Mouse (Mus musculus) myocyte (in vitro differentiated cells): ENCODE results near the gene Otop2. TPM values are rescaled to one million over a fixed set of nuclear protein-coding genes. Genes with fewer than 3 reads are reported as not detected.
A peak's percentile ranks its signal among the peaks of the same experiment; 100 is the strongest.

Source experiments
- H3K27me3 ChIP-seq: one replicate; pipeline ENCODE4 v1.6.1; 2011; ENCODE audit not compliant: control insufficient read depth, insufficient read depth, insufficient read length
- H3K36me3 ChIP-seq: one replicate; pipeline ENCODE4 v1.6.1; 2011; ENCODE audit not compliant: control insufficient read depth, insufficient read depth
- H3K4me2 ChIP-seq: one replicate; pipeline ENCODE4 v1.6.1; 2011; ENCODE audit warnings: low read depth, control low read depth
- H3K4me3 ChIP-seq: one replicate; pipeline ENCODE4 v1.5.1; 2011; ENCODE audit warnings: mild to moderate bottlenecking, control low read depth, moderate library complexity
- H3K79me2 ChIP-seq: one replicate; pipeline ENCODE4 v1.6.1; 2011; ENCODE audit not compliant: control insufficient read depth, insufficient read depth
- H3ac ChIP-seq: one replicate; pipeline ENCODE4 v1.6.1; 2011; ENCODE audit not compliant: control insufficient read depth, insufficient read length
- CEBPB ChIP-seq: IDR thresholded peaks from 2 replicates; pipeline ENCODE4 v1.6.1; 2011; ENCODE audit warnings: mild to moderate bottlenecking, moderate library complexity; ENCODE audit not compliant: poor library complexity, insufficient read depth, severe bottlenecking
- E2F4 ChIP-seq: IDR thresholded peaks from one replicate; pipeline ENCODE4 v1.6.1; 2011; ENCODE audit warnings: mild to moderate bottlenecking, control low read depth, moderate library complexity; ENCODE audit not compliant: insufficient read depth
- MAX ChIP-seq: IDR thresholded peaks from one replicate; pipeline ENCODE4 v1.6.1; 2011; ENCODE audit warnings: low read depth, mild to moderate bottlenecking, control low read depth
- MYOD1 ChIP-seq, 3 experiments: IDR thresholded peaks; one replicate each; pipeline ENCODE4 v1.6.1; 2011; ENCODE audit warnings: control low read depth in 2 of 3, low read depth in 2 of 3, mild to moderate bottlenecking in 2 of 3, moderate library complexity in 1 of 3; ENCODE audit not compliant: insufficient read length in 2 of 3, control insufficient read depth in 1 of 3
- MYOG ChIP-seq, 3 experiments: IDR thresholded peaks; one replicate each; pipeline ENCODE4 v1.6.1; 2011; ENCODE audit warnings: control low read depth in 2 of 3, low read depth in 2 of 3, mild to moderate bottlenecking in 2 of 3; ENCODE audit not compliant: insufficient read length in 2 of 3, control insufficient read depth in 1 of 3, insufficient read depth in 1 of 3
- POLR2A ChIP-seq: IDR thresholded peaks from one replicate; pipeline ENCODE4 v1.6.1; 2011; ENCODE audit warnings: low read depth, mild to moderate bottlenecking, control low read depth, moderate library complexity; ENCODE audit not compliant: insufficient read length
- POLR2AphosphoS2 ChIP-seq: IDR thresholded peaks from one replicate; pipeline ENCODE4 v1.6.1; 2011; ENCODE audit warnings: low read depth, control low read depth; ENCODE audit not compliant: insufficient read length
- REST ChIP-seq: IDR thresholded peaks from one replicate; pipeline ENCODE4 v1.6.1; 2011; ENCODE audit warnings: mild to moderate bottlenecking, control low read depth, moderate library complexity; ENCODE audit not compliant: insufficient read depth, insufficient read length
- SRF ChIP-seq: IDR thresholded peaks from one replicate; pipeline ENCODE4 v1.6.1; 2011; ENCODE audit warnings: low read depth; ENCODE audit not compliant: control insufficient read depth, insufficient read length
- TCF12 ChIP-seq: IDR thresholded peaks from one replicate; pipeline ENCODE4 v1.6.1; 2011; ENCODE audit warnings: mild to moderate bottlenecking, control low read depth; ENCODE audit not compliant: poor library complexity, insufficient read depth, severe bottlenecking
- TCF3 ChIP-seq: IDR thresholded peaks from one replicate; pipeline ENCODE4 v1.6.1; 2011; ENCODE audit warnings: low read depth, control low read depth; ENCODE audit not compliant: insufficient read length
- USF1 ChIP-seq: IDR thresholded peaks from one replicate; pipeline ENCODE4 v1.6.1; 2011; ENCODE audit warnings: low read depth, mild to moderate bottlenecking, control low read depth, moderate library complexity
- polyA plus RNA-seq: library from polyadenylated mRNA; unstranded; fragments of >200 nt; fragmentation: generic; extraction: Trizol; gene quantifications from one replicate; pipeline ENCODE4 v1.2.1, GENCODE M21; 2012; ENCODE audit warnings: missing spikeins

The Otop2 gene
- polyA plus RNA-seq, 1 experiment, result 0.01 TPM

DNA sequence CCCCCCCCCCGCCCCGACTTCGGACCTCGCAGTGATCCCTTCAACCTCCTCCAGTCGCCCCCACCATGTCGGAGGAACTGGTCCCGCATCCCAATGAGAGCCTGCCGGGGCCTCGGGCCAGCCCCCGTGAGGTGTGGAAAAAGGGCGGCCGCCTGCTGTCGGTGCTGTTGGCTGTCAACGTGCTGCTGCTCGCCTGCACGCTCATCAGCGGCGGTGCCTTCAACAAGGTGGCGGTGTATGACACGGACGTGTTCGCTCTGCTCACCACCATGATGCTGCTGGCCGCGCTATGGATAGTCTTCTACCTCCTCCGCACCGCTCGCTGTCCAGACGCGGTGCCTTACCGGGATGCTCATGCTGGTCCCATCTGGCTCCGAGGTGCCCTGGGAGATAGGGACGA is 16.4 kb downstream of the Otop2 start:
- no peaks in the 10 kb centered on the region for H3K36me3 ChIP-seq
- TF ChIP-seq E2F4 (no peak), POLR2A (no peak), MYOD1 (IDR thresholded peaks at IDR 0.05; ENCODE audit: control insufficient read depth in 1 of 3, insufficient read length in 2 of 3, low read depth in 2 of 3) (no peak), MYOG (IDR thresholded peaks at IDR 0.05; ENCODE audit: control insufficient read depth in 1 of 3, insufficient read depth in 1 of 3, insufficient read length in 2 of 3, low read depth in 2 of 3) (no peak), REST (no peak), SRF (no peak), MAX (no peak), TCF12 (no peak)
- no peak overlapping the region for H3K4me2 ChIP-seq
- no peaks in the 10 kb centered on the region for H3K79me2 ChIP-seq
- no peak overlapping the region for H3ac ChIP-seq
- peaks cover 34% of the 10 kb centered on the region for H3K27me3 ChIP-seq
- H3K4me3 ChIP-seq, result no peak overlapping the region

GRCm38 (mm10) chr11:115326730-115327129 is 19.8 kb downstream of the Otop2 start:
- no peaks in the 10 kb centered on the region for H3K36me3 ChIP-seq
- no peaks in the 10 kb centered on the region for H3K79me2 ChIP-seq
- no peak overlapping the region for H3K4me2 ChIP-seq
- peaks cover 40% of the 10 kb centered on the region for H3K27me3 ChIP-seq
- no peak overlapping the region for H3K4me3 ChIP-seq
- no peak overlapping the region for H3ac ChIP-seq
- no peak for TF ChIP-seq MYOG (IDR thresholded peaks at IDR 0.05; ENCODE audit: control insufficient read depth in 1 of 3, insufficient read depth in 1 of 3, insufficient read length in 2 of 3, low read depth in 2 of 3)
- no peak for TF ChIP-seq POLR2A
- no peak for TF ChIP-seq MAX
- no peak for TF ChIP-seq CEBPB
- TF ChIP-seq USF1, result no peak
- TF ChIP-seq TCF12, result no peak
- TF ChIP-seq MYOD1 (IDR thresholded peaks at IDR 0.05; ENCODE audit: control insufficient read depth in 1 of 3, insufficient read length in 2 of 3, low read depth in 2 of 3), result peak in 1 of 3 experiments; percentile 80

DNA sequence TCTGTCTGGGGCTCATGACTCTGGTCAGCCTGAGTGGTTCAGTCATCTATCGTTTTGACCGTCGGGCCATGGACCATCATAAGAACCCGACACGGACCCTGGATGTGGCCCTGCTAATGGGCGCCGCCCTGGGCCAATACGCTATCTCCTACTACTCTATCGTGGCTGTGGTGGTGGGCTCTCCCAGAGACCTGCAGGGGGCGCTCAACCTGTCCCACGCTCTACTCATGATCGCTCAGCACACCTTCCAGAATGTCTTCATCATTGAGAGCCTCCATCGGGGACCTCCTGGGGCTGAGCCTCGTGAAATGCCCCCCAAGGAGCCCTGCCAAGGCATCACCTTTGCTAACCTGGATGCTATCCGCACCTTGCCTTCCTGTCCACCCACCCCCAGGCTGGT is 22.4 kb downstream of the Otop2 start:
- Histone ChIP-seq H3ac (no peak overlapping the region), H3K36me3 (no peaks in the 10 kb centered on the region), H3K79me2 (no peaks in the 10 kb centered on the region), H3K27me3 (peaks cover 43% of the 10 kb centered on the region), H3K4me2 (no peak overlapping the region), H3K4me3 (no peak overlapping the region)
- TF ChIP-seq POLR2AphosphoS2, result no peak

- Histone ChIP-seq H3K4me3 (no peak within 1 kb of the TSS), H3K36me3 (no peaks in the 10 kb centered on the region), H3ac (no peak within 1 kb of the TSS), H3K27me3 (peaks cover 47% of the 10 kb centered on the region), H3K4me2 (no peak within 1 kb of the TSS), H3K79me2 (no peaks in the 10 kb centered on the region)
- no peak for TF ChIP-seq TCF12
- TF ChIP-seq POLR2A, result no peak
- TF ChIP-seq USF1, result no peak
- no peak for TF ChIP-seq E2F4
- no peak for TF ChIP-seq REST
- no peak for TF ChIP-seq MYOG (IDR thresholded peaks at IDR 0.05; ENCODE audit: control insufficient read depth in 1 of 3, insufficient read depth in 1 of 3, insufficient read length in 2 of 3, low read depth in 2 of 3)
- TF ChIP-seq POLR2AphosphoS2, result no peak
- TF ChIP-seq SRF, result no peak
- no peak for TF ChIP-seq MAX
- no peak for TF ChIP-seq TCF3
- TF ChIP-seq CEBPB, result no peak
- TF ChIP-seq MYOD1 (IDR thresholded peaks at IDR 0.05; ENCODE audit: control insufficient read depth in 1 of 3, insufficient read length in 2 of 3, low read depth in 2 of 3), result no peak
Observed at GRCm38 (mm10) chr11:115334531-115334930, 27.6 kb downstream of the Otop2 start, which contains the start of gene Otop3. TSS of gene Otop3 (plus strand) at chr11:115334731.

- Histone ChIP-seq H3K79me2 (no peaks in the 10 kb centered on the region), H3ac (no peak overlapping the region), H3K4me2 (no peak overlapping the region), H3K4me3 (no peak overlapping the region), H3K27me3 (peaks cover 47% of the 10 kb centered on the region), H3K36me3 (no peaks in the 10 kb centered on the region)
- no peak for TF ChIP-seq TCF12
Observed at GRCm38 (mm10) chr11:115335223-115335622, 28.3 kb downstream of the Otop2 start.

- peaks cover 55% of the 10 kb centered on the region for H3K27me3 ChIP-seq
- H3K4me2 ChIP-seq, result no peak overlapping the region
- H3K4me3 ChIP-seq, result no peak overlapping the region
- no peaks in the 10 kb centered on the region for H3K36me3 ChIP-seq
- H3K79me2 ChIP-seq, result no peaks in the 10 kb centered on the region
- H3ac ChIP-seq, result no peak overlapping the region
- TF ChIP-seq TCF12, result no peak
- peak; percentile 66 for TF ChIP-seq REST
Observed at GRCm38 (mm10) chr11:115336115-115336514, 29.2 kb downstream of the Otop2 start.
